Mouse (Mus musculus): Measurements from ENCODE around the gene Sox8. TPM values are rescaled to one million over a fixed set of nuclear protein-coding genes. Genes with fewer than 3 reads are reported as not detected.

Gene Sox8
- polyA plus RNA-seq, 1 experiment from 2014 or later, result 2.2 TPM

GRCm38 (mm10) chr17:25609506-25609828, 39.0 kb upstream of the Sox8 start:
- Histone ChIP-seq H3K4me1 (replicated peaks; ENCODE audit: insufficient read depth, low read length) (no peaks in the 10 kb centered on the region), H3K36me3 (ENCODE audit: insufficient read depth, low read length) (no peaks in the 10 kb centered on the region), H3K27me3 (ENCODE audit: insufficient read depth, low read length) (no peaks in the 10 kb centered on the region), H3K27ac (no peak overlapping the region), H3K4me2 (ENCODE audit: low read length) (no peak overlapping the region), H3K4me3 (replicated peaks; ENCODE audit: low read depth, low read length) (no peak overlapping the region), H3K9ac (ENCODE audit: low read depth, low read length) (no peak overlapping the region), H3K9me3 (replicated peaks; ENCODE audit: low read length) (no peaks in the 10 kb centered on the region)
- 52% methylated on average over 3 of the region's 3 CpGs for WGBS
- TF ChIP-seq CTCF (IDR thresholded peaks at IDR 0.05; ENCODE audit: low read depth), result no peak
- ATAC-seq (replicated peaks; ENCODE audit: low FRiP score, low read depth) (no peak), DNase-seq (ENCODE audit: low spot score) (no peak)

DNA sequence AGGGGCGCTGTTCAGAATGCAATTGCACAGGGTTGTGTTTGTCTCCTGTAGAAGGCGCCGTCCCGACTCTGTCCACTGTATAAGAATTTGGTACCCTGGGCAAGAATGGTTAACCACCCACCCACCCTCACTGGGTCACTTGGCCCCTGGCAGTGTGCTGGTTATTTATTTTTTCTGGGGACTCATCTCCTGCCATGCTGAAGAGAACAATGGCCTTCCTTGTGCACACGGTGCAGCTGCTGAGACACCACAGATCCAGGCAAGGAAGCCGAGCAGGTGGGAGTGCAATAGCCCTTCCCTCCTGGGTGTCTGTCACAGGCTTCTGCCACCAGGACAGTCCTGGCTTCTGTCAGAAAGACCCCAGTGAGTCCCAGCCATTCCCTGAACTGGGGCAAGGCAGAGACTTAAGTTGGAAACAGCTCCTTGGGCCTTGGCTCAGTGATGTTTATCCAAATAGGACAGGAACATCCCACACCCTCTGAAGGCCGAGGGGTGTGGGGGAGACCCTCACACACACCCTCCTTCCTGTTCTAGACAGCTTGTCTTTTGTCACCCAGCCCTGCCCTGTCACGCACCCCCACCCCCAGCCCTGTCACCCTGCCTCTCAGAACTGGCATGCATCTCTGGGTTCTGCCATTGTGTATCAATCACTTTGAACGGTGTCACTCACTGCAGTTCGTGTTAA, 38.5 kb upstream of the Sox8 start:
- Histone ChIP-seq H3K9me3 (replicated peaks; ENCODE audit: low read length) (no peaks in the 10 kb centered on the region), H3K27ac (no peak overlapping the region), H3K4me2 (ENCODE audit: low read length) (no peak overlapping the region), H3K4me1 (replicated peaks; ENCODE audit: insufficient read depth, low read length) (no peaks in the 10 kb centered on the region), H3K36me3 (ENCODE audit: insufficient read depth, low read length) (no peaks in the 10 kb centered on the region), H3K9ac (ENCODE audit: low read depth, low read length) (no peak overlapping the region), H3K4me3 (replicated peaks; ENCODE audit: low read depth, low read length) (no peak overlapping the region), H3K27me3 (ENCODE audit: insufficient read depth, low read length) (no peaks in the 10 kb centered on the region)
- WGBS, result 47% methylated on average over 10 of the region's 10 CpGs
- no peak for TF ChIP-seq CTCF (IDR thresholded peaks at IDR 0.05; ENCODE audit: low read depth)
- ATAC-seq (replicated peaks; ENCODE audit: low FRiP score, low read depth) (no peak), DNase-seq (ENCODE audit: low spot score) (no peak)

DNA sequence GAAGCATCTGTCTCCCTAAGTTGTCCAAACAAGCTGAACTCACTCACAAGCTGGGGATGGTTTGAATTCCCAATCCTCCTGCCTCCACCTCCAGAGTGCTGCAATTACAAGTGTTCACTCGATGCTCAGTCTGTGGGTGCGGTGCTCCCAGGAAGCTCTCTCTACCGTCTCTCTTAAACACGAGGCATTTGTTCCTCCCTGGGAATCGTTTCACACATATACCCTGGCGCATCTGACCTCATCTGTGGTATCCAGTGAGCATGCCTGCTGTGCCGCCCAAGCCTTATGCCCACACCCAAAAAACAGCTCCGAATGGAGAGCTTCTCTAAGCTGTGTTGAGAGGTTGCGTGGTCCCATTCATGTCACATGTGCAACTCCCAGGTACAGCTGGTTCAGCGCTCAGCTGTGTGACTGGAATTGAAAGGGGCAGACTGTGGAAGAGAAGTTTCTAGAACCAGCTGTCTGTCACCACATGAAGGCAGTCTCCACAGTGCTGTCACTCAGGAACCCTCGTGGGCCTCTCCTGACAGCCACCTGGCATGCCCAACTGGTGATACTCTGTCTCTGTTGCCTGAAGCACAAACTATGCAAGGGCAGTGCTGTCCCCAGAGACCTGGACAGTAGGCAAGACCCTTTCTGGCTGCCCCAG, 37.8 kb upstream of the Sox8 start:
- ATAC-seq (replicated peaks; ENCODE audit: low FRiP score, low read depth), result no peak
- no peaks in the 10 kb centered on the region for H3K4me1 ChIP-seq (replicated peaks; ENCODE audit: insufficient read depth, low read length)
- H3K9ac ChIP-seq (ENCODE audit: low read depth, low read length), result no peak overlapping the region
- WGBS, result 83% methylated on average over 11 of the region's 11 CpGs
- no peaks in the 10 kb centered on the region for H3K9me3 ChIP-seq (replicated peaks; ENCODE audit: low read length)
- H3K27ac ChIP-seq, result no peak overlapping the region
- DNase-seq (ENCODE audit: low spot score), result no peak
- no peak for TF ChIP-seq CTCF (IDR thresholded peaks at IDR 0.05; ENCODE audit: low read depth)
- H3K27me3 ChIP-seq (ENCODE audit: insufficient read depth, low read length), result no peaks in the 10 kb centered on the region
- H3K36me3 ChIP-seq (ENCODE audit: insufficient read depth, low read length), result no peaks in the 10 kb centered on the region
- no peak overlapping the region for H3K4me2 ChIP-seq (ENCODE audit: low read length)
- no peak overlapping the region for H3K4me3 ChIP-seq (replicated peaks; ENCODE audit: low read depth, low read length)

- Histone ChIP-seq H3K4me3 (replicated peaks; ENCODE audit: low read depth, low read length) (no peak overlapping the region), H3K27me3 (ENCODE audit: insufficient read depth, low read length) (no peaks in the 10 kb centered on the region), H3K27ac (no peak overlapping the region), H3K36me3 (ENCODE audit: insufficient read depth, low read length) (no peaks in the 10 kb centered on the region), H3K4me1 (replicated peaks; ENCODE audit: insufficient read depth, low read length) (no peaks in the 10 kb centered on the region), H3K9me3 (replicated peaks; ENCODE audit: low read length) (no peaks in the 10 kb centered on the region), H3K4me2 (ENCODE audit: low read length) (no peak overlapping the region), H3K9ac (ENCODE audit: low read depth, low read length) (no peak overlapping the region)
- no peak for DNase-seq (ENCODE audit: low spot score)
- no peak for TF ChIP-seq CTCF (IDR thresholded peaks at IDR 0.05; ENCODE audit: low read depth)
- no peak for ATAC-seq (replicated peaks; ENCODE audit: low FRiP score, low read depth)
- 35% methylated on average over 5 of the region's 5 CpGs for WGBS
Measured at GRCm38 (mm10) chr17:25604234-25604633, 33.7 kb upstream of the Sox8 start.

GRCm38 (mm10) chr17:25602366-25602765, 31.9 kb upstream of the Sox8 start:
- DNase-seq (ENCODE audit: low spot score) (no peak), ATAC-seq (replicated peaks; ENCODE audit: low FRiP score, low read depth) (no peak)
- no peak overlapping the region for H3K27ac ChIP-seq
- no peaks in the 10 kb centered on the region for H3K27me3 ChIP-seq (ENCODE audit: insufficient read depth, low read length)
- H3K4me2 ChIP-seq (ENCODE audit: low read length), result no peak overlapping the region
- no peak overlapping the region for H3K4me3 ChIP-seq (replicated peaks; ENCODE audit: low read depth, low read length)
- whole genome bisulfite sequencing, result 67% methylated on average over 8 of the region's 8 CpGs
- no peaks in the 10 kb centered on the region for H3K4me1 ChIP-seq (replicated peaks; ENCODE audit: insufficient read depth, low read length)
- H3K9ac ChIP-seq (ENCODE audit: low read depth, low read length), result no peak overlapping the region
- H3K9me3 ChIP-seq (replicated peaks; ENCODE audit: low read length), result no peaks in the 10 kb centered on the region
- no peak for TF ChIP-seq CTCF (IDR thresholded peaks at IDR 0.05; ENCODE audit: low read depth)
- H3K36me3 ChIP-seq (ENCODE audit: insufficient read depth, low read length), result no peaks in the 10 kb centered on the region

GRCm38 (mm10) chr17:25597537-25597936, 27.1 kb upstream of the Sox8 start:
- no peak for DNase-seq (ENCODE audit: low spot score)
- ATAC-seq (replicated peaks; ENCODE audit: low FRiP score, low read depth), result no peak
- H3K4me2 ChIP-seq (ENCODE audit: low read length), result no peak overlapping the region
- no peaks in the 10 kb centered on the region for H3K9me3 ChIP-seq (replicated peaks; ENCODE audit: low read length)
- H3K4me1 ChIP-seq (replicated peaks; ENCODE audit: insufficient read depth, low read length), result peaks cover 4% of the 10 kb centered on the region; the same call in 1 of the 2 replicates
- no peaks in the 10 kb centered on the region for H3K36me3 ChIP-seq (ENCODE audit: insufficient read depth, low read length)
- H3K27ac ChIP-seq, result no peak overlapping the region
- no peak for TF ChIP-seq CTCF (IDR thresholded peaks at IDR 0.05; ENCODE audit: low read depth)
- H3K9ac ChIP-seq (ENCODE audit: low read depth, low read length), result no peak overlapping the region
- H3K4me3 ChIP-seq (replicated peaks; ENCODE audit: low read depth, low read length), result no peak overlapping the region
- 60% methylated on average over 3 of the region's 3 CpGs for WGBS
- H3K27me3 ChIP-seq (ENCODE audit: insufficient read depth, low read length), result no peaks in the 10 kb centered on the region
